Mouse (Mus musculus): ENCODE results near the gene Cstf1.

Cstf1 gene

DNA sequence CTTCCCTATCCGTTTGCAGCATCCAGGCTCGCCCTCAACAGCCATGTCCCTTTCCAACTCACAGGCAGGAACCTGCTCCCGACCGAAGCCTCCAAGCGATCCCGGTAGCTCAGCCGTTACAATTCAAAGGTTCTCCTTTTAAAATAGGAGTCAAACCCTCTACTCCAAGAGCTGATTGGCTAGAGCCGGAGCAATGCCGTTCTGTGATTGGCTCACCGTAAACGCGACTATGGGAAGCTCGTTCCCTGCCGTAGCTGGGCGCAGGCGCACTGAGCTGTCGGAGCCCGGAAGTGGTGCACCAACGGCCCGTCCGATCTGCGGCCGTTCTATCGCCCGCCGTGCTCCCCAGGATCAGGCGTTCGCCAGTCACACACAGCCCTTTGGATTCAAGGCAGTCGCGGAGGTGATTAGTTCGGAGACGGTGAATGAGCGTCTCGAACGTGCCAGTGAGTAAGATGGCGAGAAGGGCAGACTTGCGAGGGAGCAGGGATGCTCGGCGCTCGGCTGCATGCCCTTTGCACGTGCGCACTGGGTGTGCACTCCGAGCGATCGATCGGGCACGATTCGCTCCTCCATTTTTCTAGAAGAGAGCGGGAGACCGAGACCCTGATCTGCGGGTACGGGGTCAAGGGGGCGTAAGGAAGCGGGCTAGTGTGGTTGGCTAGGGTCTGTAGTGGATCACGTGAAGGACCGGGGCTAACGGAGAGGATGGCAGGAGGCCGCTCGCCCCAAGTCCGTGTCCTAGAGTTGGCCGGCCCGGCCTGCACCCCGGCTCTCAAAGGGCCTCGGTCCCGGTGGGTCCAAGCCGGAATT is at the start of gene Cstf1, which contains the start of gene Aurka:
TSS of gene Cstf1 (plus strand) at position 271 of the 813 bp plus-strand sequence.
TSS of gene Aurka (minus strand) at position 125 of the 813 bp plus-strand sequence.
- DNase-seq (ENCODE audit: inconsistent ontology term), result peak; percentile 96

DNA sequence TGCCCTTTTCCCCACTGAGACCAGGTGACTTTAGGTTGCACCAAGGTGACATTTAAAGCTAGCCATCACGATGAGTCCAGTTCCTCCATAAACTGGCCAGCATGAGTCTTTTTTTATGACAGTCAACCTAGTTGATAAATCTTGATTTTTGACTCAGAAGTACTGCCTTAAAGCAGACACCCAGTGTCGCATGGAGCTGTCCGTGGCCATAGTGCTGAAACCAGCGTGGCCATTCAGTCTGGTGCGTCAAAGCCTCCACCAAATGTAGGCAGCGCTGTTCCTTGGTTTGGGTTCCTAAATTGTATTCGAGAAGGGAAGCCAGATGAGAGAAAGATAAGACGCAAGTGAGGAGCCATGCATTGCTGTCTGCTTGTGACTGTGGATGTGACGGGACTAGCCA is 49.6 kb upstream of the Cstf1 start:
- DNase-seq (ENCODE audit: inconsistent ontology term), result peak; percentile 37

DNA sequence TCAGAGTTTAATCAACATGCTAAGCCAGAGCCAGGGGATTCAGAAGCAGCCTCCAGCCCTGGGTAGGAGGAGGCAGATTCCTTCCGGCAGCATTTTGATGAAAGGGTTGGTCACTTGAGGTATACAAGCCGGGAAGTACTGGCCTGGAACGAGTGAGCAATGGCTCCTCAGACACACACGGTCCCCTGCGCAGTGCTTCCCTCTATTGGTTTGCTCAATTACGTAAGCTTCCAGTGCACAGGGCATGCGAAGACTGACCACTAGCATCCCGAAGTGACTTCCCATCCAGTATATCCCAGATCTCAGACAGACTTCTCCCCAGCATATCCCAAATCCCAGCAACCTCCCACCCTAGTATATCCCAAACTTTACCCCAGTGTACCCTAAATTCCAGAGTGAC is 42.2 kb upstream of the Cstf1 start:
- no peak for DNase-seq (ENCODE audit: inconsistent ontology term)

DNA sequence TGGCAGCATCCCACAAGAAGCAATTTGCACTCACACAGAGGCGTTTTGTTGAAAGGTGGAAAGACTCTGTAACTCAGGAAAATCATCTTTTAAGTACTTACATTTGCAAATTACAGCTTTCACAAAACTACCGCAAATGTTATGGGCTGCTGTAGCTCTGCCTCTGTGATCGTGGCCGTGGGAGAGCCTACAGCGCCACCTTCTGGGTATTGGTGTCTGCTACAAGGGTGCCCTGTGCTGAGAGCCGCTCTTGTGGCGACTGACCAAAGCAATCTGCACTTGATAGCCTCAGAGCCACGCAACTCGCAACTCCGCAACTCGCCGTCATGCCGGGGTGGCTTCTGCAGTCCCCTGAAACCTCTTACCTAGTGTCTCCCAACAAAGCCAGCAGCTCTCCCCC is 41.3 kb upstream of the Cstf1 start:
- peak; percentile 49 for DNase-seq (ENCODE audit: inconsistent ontology term)

GRCm38 (mm10) chr2:172338206-172338942 is 32.1 kb upstream of the Cstf1 start:
- no peak for DNase-seq (ENCODE audit: inconsistent ontology term)

DNA sequence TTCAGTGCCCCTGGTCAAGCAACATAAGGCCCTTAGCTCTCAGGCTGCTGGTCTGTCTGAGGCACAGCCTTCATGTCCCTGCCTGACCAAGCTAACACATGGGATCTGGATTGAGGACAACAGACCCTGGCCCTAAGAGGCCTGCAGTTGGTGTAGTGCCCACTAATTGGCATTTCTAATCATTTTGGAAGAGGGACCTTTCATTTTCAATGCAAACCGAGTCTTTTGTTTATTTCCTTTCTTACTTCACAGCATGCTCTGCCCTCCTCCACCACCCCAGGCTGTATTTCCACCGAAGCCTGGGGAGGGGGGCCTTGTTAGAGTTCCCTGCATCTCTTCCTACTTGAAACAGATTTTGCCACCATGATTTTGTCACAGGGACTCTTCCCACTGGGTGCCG is 29.5 kb upstream of the Cstf1 start:
- no peak for DNase-seq (ENCODE audit: inconsistent ontology term)

DNA sequence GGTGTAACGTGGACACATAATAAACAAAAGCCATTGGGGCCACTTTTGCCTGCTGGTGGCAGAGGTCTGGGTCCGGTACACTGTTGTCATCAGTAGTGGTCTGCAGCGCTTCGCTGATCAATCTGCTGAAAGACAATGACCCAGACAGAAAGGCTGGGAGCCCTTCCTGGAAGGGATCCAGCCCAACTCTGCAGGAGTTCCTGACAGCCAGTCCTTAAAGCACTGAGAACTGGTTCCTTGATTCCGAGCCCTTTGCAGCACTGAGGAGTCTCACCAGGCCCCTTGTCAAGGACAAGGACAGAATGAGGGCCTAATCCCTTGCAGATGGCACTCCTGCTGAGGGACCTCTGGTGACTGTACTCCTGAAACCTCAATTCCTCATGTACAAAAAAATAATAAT is 28.9 kb upstream of the Cstf1 start:
- no peak for DNase-seq (ENCODE audit: inconsistent ontology term)

- no peak for DNase-seq (ENCODE audit: inconsistent ontology term)
Observed at GRCm38 (mm10) chr2:172343751-172344150, 26.7 kb upstream of the Cstf1 start.

DNA sequence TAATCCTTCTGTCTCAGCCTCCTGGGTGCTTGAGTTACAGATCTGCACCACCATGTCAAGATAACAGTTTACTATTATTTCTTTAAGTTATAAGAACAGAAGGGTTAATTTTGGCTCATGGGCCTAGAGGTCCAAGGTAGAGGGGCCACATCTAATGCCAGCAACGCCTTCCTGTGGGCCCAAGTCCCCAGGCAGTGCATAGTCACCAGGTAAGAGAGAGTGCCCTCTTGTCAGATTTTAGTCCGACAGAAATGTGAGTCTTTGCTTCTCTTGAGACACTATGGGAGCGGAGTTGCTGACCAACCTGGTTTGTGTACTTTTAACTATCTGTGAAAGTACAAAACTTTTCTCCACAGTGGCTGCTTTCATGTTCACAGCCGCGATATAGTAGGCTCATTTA is 25.8 kb upstream of the Cstf1 start:
- DNase-seq (ENCODE audit: inconsistent ontology term), result no peak

GRCm38 (mm10) chr2:172345258-172345738 is 25.2 kb upstream of the Cstf1 start, which contains the start of gene Fam210b:
Gene Fam210b, plus strand, starts transcription at chr2:172345565.
- peak; percentile 100 for DNase-seq (ENCODE audit: inconsistent ontology term)

DNA sequence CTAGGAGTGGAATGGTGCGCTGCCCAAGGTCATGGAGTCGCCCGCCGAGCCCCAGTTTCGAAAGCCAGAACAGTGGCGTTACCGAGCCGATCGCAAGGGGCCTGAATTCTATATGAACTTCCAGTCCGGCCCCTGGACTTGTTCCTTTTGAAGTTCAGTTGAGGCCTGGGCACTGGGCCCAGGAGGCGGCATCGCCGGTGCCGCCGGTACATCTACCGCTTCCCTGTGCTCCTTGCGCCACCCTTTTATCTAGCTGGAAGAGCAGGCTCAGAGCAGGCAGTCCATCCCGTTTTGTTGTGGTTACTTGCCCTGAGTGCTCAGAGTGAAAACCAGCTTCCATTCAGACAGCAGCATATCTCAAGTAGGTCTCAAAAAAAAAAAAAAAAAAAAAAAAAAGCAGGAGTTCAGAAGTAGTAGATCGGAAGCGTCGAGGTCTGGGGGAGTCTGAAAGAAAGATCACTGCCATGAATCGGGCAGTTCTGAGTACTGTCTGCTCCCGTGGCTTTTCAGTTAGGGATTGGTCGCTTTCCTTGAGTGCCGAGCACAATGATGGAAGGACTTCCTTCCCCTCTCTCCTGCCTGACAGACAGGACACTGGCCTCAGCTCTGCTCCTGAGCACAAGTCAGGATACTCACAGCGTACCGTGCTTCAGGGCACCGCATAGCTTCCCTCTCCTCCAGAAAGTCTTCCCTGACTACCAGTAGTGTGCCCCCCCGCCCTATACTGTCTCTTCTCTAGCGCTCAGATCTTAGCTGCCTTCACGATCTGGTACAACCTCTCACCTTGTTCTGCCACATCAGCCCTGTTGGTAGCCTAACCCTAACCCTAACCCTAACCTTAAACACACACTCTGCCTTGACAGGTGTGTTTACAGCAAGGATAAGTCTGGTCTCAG is 24.2 kb upstream of the Cstf1 start:
- DNase-seq (ENCODE audit: inconsistent ontology term), result peak; percentile 64

- no peak for DNase-seq (ENCODE audit: inconsistent ontology term)
Observed at GRCm38 (mm10) chr2:172346933-172347611, 23.4 kb upstream of the Cstf1 start.

GRCm38 (mm10) chr2:172348297-172348950 is 22.1 kb upstream of the Cstf1 start:
- DNase-seq (ENCODE audit: inconsistent ontology term), result peak; percentile 68

DNA sequence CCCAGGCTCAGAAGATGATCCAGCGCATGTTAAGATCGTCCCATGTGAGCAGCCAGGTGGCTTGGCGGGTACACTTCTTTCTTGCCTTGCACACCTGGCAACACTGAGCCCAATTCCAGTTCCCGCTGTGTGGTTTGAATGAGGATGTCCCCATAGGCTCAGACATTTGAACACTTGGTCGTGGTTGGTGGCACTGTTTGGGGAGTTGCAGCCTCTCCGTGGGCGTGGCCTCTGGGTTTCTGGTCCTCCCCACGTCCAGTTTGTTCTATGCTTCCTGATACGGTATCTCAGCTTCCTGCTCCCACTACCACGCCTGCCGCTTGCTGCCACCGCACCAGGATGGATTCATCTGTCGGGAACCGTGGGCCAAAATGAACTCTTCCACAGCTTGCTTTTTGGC is 20.7 kb upstream of the Cstf1 start:
- DNase-seq (ENCODE audit: inconsistent ontology term), result no peak

GRCm38 (mm10) chr2:172350773-172351172 is 19.7 kb upstream of the Cstf1 start:
- no peak for DNase-seq (ENCODE audit: inconsistent ontology term)

GRCm38 (mm10) chr2:172353218-172353617 is 17.3 kb upstream of the Cstf1 start:
- no peak for DNase-seq (ENCODE audit: inconsistent ontology term)

DNA sequence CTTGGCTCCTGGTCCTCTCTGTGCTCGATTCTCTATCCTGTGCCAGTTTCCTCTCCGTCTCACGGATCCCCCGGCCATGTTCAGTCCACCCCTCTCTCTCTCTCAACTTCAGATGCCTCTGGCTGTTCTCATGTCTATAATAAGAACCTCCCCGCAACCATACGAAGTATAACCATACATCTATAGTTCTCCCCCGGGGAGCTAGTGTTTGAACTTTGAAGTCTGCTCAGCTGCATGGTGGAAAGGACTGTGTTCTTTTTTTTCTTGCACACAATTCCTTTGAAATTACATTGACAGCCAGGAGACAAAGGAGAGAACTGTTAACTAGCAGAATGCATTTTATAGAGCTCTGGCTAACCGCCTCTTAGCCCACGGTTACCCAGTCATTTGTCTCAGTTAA is 15.7 kb upstream of the Cstf1 start:
- no peak for DNase-seq (ENCODE audit: inconsistent ontology term)

- no peak for DNase-seq (ENCODE audit: inconsistent ontology term)
Observed at GRCm38 (mm10) chr2:172355833-172356232, 14.6 kb upstream of the Cstf1 start.

- no peak for DNase-seq (ENCODE audit: inconsistent ontology term)
Observed at GRCm38 (mm10) chr2:172363176-172363575, 7.3 kb upstream of the Cstf1 start.

DNA sequence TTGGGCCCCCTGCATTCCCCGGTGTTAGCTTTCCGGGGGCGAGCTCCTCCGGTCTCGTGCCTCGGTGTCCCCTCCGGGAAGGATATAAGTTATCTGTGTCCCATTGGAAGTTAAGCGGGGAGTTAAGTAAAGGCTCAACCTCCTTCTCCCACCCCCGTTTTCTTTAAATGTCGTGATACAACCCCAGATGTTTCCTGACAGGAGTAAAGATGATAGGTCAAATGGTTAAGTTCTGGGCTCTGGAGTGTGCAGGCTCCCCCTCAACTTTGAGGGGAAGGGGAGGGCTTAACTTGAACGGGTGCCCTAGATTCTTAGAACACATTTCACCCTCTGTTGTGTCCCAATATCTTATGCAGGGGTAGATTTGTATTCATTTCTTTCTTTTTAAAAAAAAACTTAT is 777 bp downstream of the Cstf1 start:
- DNase-seq (ENCODE audit: inconsistent ontology term), result no peak

- no peak for DNase-seq (ENCODE audit: inconsistent ontology term)
Observed at GRCm38 (mm10) chr2:172376551-172376950, 6.1 kb downstream of the Cstf1 start.
